Mouse (Mus musculus) forebrain, postnatal 0 days (tissue): ENCODE measurements around the gene Afg1l. TPM values are rescaled to one million over a fixed set of nuclear protein-coding genes. Genes with fewer than 3 reads are reported as not detected.

Experiments
- ATAC-seq: fragments of 200-750 bp; cut with Nextera tagmentation; 2 replicates; pipeline ENCODE4 v1.8.0; 2017; ENCODE audit warnings: mild to moderate bottlenecking, moderate library complexity
- DNase-seq: peaks from one replicate; pipeline ENCODE4 v3.0.0-alpha.2; 2015
- H3K27ac ChIP-seq: fragments of 300-500 bp; sonication (generic); 2 replicates; pipeline ENCODE4 v1.5.1; 2014; ENCODE audit warnings: low read depth, mild to moderate bottlenecking, antibody characterized with exemption, low read length, moderate library complexity, mixed read lengths
- H3K27me3 ChIP-seq: fragments of 300-500 bp; sonication (generic); 2 replicates; pipeline ENCODE4 v1.6.1; 2014; ENCODE audit warnings: mild to moderate bottlenecking, low read length, mixed read lengths; ENCODE audit not compliant: insufficient read depth
- H3K36me3 ChIP-seq: fragments of 300-500 bp; sonication (generic); 2 replicates; pipeline ENCODE4 v1.6.1; 2014; ENCODE audit warnings: mild to moderate bottlenecking, moderate library complexity; ENCODE audit not compliant: insufficient read depth
- H3K4me1 ChIP-seq: fragments of 300-500 bp; sonication (generic); 2 replicates; pipeline ENCODE4 v1.6.1; 2014; ENCODE audit warnings: antibody characterized with exemption; ENCODE audit not compliant: insufficient read depth
- H3K4me2 ChIP-seq: fragments of 300-500 bp; sonication (generic); 2 replicates; pipeline ENCODE4 v1.6.1; 2014; ENCODE audit warnings: low read depth, mild to moderate bottlenecking, moderate library complexity
- H3K4me3 ChIP-seq: fragments of 300-500 bp; sonication (generic); 2 replicates; pipeline ENCODE4 v1.5.1; 2014; ENCODE audit warnings: low read depth, low read length, mixed read lengths
- H3K9ac ChIP-seq: fragments of 300-500 bp; sonication (generic); 2 replicates; pipeline ENCODE4 v1.6.1; 2014; ENCODE audit warnings: mild to moderate bottlenecking
- H3K9me3 ChIP-seq: fragments of 300-500 bp; sonication (generic); 2 replicates; pipeline ENCODE4 v1.6.1; 2016; ENCODE audit warnings: low read length
- CTCF ChIP-seq: sonication (generic); IDR thresholded peaks from 2 replicates; pipeline ENCODE4 v1.5.1; 2016; ENCODE audit warnings: antibody characterized with exemption, control low read depth, low read depth
- WGBS: fragments of 180-500 bp; shearing (Covaris S2); extraction: QIAGEN DNeasy Blood & Tissue Kit; methylation state at CpG from one replicate; pipeline ENCODE4 v1.1.7; 2014; 5-methylcytosine and 5-hydroxymethylcytosine counted together
- polyA plus RNA-seq: library from polyadenylated mRNA; unstranded; fragments of >200 nt; fragmentation: Nextera tagmentation; extraction: Ambion mirVana; gene quantifications from 2 replicates; pipeline ENCODE4 v1.2.1, GENCODE M21; 2015
- total RNA-seq: library from RNA; depleted of rRNA; stranded (reverse); fragments of >200 nt; gene quantifications from 2 replicates; pipeline ENCODE4 v1.2.3, GENCODE M21; 2014

Gene Afg1l
- total and polyA plus RNA-seq, 2 experiments from 2014 or later: 6.8 to 6.9 TPM

DNA sequence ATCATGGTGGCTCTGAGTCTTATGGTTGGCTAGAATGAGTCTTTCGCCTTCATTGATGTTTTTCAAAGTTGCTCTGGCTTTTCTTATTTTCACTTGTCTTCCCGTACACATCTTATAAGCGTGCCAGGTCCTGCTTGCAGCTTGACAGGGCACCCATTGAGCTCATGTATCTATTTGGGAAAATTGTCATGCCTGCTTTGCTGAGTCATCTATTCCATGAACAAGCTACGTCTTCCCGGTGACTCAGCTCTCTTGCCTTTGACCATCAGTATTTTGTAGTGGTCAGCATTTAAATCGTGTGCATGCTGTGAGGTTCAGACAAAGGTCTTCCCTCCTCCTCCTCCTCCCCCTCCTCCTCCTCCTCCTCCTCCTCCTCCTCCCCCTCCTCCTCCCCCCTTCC lies 178.9 kb downstream of the Afg1l start:
- no peak for ATAC-seq
- no peak for DNase-seq
- 81% methylated on average over 6 of the region's 6 CpGs for WGBS
- H3K4me1 ChIP-seq: no peaks in the 10 kb centered on the region
- H3K9ac ChIP-seq: no peak overlapping the region
- TF ChIP-seq CTCF: no peak
- no peak overlapping the region for H3K4me3 ChIP-seq
- H3K4me2 ChIP-seq: no peak overlapping the region
- no peaks in the 10 kb centered on the region for H3K36me3 ChIP-seq
- H3K27ac ChIP-seq: no peak overlapping the region
- H3K9me3 ChIP-seq: no peaks in the 10 kb centered on the region
- H3K27me3 ChIP-seq: no peaks in the 10 kb centered on the region

DNA sequence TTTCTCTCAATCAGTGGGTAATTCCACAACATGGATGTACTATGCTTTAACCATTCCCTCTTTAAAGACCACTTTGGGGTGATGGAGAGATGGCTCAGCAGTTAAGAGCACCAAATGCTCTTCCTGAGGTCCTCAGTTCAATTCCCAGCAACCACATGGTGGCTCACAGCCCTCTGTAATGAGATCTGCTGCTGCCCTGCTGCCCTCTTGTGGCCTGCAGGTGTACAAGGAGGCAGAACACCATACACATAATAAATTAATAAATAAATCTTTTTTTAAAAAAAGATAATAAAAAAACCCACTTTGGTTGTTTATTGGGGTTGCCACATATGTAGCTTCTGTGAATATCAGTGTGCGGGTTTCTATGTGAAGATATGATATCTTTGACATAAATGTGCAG lies 180.4 kb downstream of the Afg1l start:
- no peak for ATAC-seq
- no peak overlapping the region for H3K4me3 ChIP-seq
- no peak overlapping the region for H3K27ac ChIP-seq
- WGBS: 94% methylated on average over 1 of the region's 1 CpGs
- H3K36me3 ChIP-seq: no peaks in the 10 kb centered on the region
- TF ChIP-seq CTCF: peak; percentile 26
- no peaks in the 10 kb centered on the region for H3K9me3 ChIP-seq
- H3K4me1 ChIP-seq: no peaks in the 10 kb centered on the region
- H3K9ac ChIP-seq: no peak overlapping the region
- no peak for DNase-seq
- H3K4me2 ChIP-seq: no peak overlapping the region
- H3K27me3 ChIP-seq: no peaks in the 10 kb centered on the region

GRCm38 (mm10) chr10:42297109-42297508 lies 181.3 kb downstream of the Afg1l start:
- H3K4me2 ChIP-seq: no peak overlapping the region
- ATAC-seq: no peak

GRCm38 (mm10) chr10:42296559-42296958 lies 181.8 kb downstream of the Afg1l start:
- H3K27ac ChIP-seq: no peak overlapping the region
- ATAC-seq (0 out of 2 replicates have a peak, but pooled peaks have one; percentile 9), DNase-seq (no peak)
- TF ChIP-seq CTCF: peak; percentile 10; the same call in 1 of the 2 replicates
- H3K27me3 ChIP-seq: no peaks in the 10 kb centered on the region
- no peaks in the 10 kb centered on the region for H3K9me3 ChIP-seq
- H3K4me1 ChIP-seq: no peaks in the 10 kb centered on the region
- H3K4me3 ChIP-seq: no peak overlapping the region
- WGBS: 47% methylated on average over 4 of the region's 4 CpGs
- no peak overlapping the region for H3K9ac ChIP-seq
- no peaks in the 10 kb centered on the region for H3K36me3 ChIP-seq
- no peak overlapping the region for H3K4me2 ChIP-seq

More at GRCm38 (mm10) chr10:42297109-42297508, 181.3 kb downstream of the Afg1l start:
- Histone ChIP-seq H3K4me1 (no peaks in the 10 kb centered on the region), H3K27me3 (no peaks in the 10 kb centered on the region), H3K4me3 (no peak overlapping the region), H3K9ac (no peak overlapping the region), H3K27ac (no peak overlapping the region), H3K9me3 (no peaks in the 10 kb centered on the region), H3K36me3 (no peaks in the 10 kb centered on the region)
- WGBS: 84% methylated on average over 2 of the region's 2 CpGs
- peak; percentile 38 for TF ChIP-seq CTCF
- DNase-seq: no peak

DNA sequence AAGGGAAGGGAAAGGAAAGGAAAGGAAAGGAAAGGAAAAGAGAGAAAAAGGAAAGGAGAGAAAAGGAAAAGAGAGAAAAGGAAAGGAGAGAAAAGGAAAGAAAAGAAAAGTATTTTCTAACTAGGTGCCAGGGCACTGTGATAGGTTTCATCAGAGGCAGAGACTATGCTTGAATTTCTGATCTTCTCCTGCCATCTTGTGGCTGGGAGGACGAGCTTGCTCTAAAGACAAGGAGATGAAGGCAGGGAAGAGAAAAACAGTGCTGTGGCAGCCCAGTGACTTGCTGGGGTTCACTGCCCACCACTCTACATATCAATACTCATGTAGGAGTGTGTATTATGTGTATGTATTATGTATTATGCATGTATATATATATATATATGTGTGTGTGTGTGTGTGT lies 183.3 kb downstream of the Afg1l start:
- no peaks in the 10 kb centered on the region for H3K27me3 ChIP-seq
- H3K9ac ChIP-seq: no peak overlapping the region
- H3K27ac ChIP-seq: no peak overlapping the region
- H3K4me2 ChIP-seq: no peak overlapping the region
- no peaks in the 10 kb centered on the region for H3K36me3 ChIP-seq
- no peak overlapping the region for H3K4me3 ChIP-seq
- no peaks in the 10 kb centered on the region for H3K4me1 ChIP-seq
- H3K9me3 ChIP-seq: no peaks in the 10 kb centered on the region
- ATAC-seq (peak; percentile 85), DNase-seq (peak; percentile 79)
- TF ChIP-seq CTCF: peak; percentile 87
- WGBS: 14% methylated on average over 1 of the region's 1 CpGs

DNA sequence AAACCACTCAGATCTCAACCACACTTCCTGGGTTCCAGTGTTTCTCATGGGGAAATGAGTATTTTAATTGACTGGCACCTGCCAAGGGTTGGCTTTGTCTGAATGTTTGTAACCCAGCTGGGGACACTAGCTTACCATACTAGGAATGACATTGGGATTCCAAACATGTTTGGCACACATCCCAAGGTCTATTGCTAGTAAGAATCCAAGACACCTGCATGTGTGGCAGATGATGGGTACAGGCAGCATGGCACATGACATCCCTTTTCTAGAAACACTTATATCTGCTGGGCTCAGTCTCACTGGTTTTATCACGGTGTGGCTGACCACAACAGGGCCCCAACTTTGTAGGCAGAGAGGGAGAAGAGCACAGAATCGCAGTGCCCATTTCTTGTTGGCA lies 184.0 kb downstream of the Afg1l start:
- WGBS: 68% methylated on average over 2 of the region's 2 CpGs

GRCm38 (mm10) chr10:42293877-42294276 lies 184.5 kb downstream of the Afg1l start:
- 72% methylated on average over 4 of the region's 4 CpGs for WGBS

More for the DNA sequence above, 184.0 kb downstream of the Afg1l start:
- Histone ChIP-seq H3K27ac (no peak overlapping the region), H3K27me3 (no peaks in the 10 kb centered on the region), H3K36me3 (no peaks in the 10 kb centered on the region), H3K4me3 (no peak overlapping the region), H3K9ac (no peak overlapping the region), H3K4me1 (no peaks in the 10 kb centered on the region), H3K9me3 (no peaks in the 10 kb centered on the region), H3K4me2 (no peak overlapping the region)
- no peak for TF ChIP-seq CTCF
- DNase-seq (no peak), ATAC-seq (no peak)

More at GRCm38 (mm10) chr10:42293877-42294276, 184.5 kb downstream of the Afg1l start:
- no peaks in the 10 kb centered on the region for H3K27me3 ChIP-seq
- no peak for TF ChIP-seq CTCF
- DNase-seq: no peak
- ATAC-seq: no peak
- H3K4me3 ChIP-seq: no peak overlapping the region
- no peaks in the 10 kb centered on the region for H3K9me3 ChIP-seq
- H3K4me2 ChIP-seq: no peak overlapping the region
- H3K36me3 ChIP-seq: no peaks in the 10 kb centered on the region
- no peak overlapping the region for H3K27ac ChIP-seq
- H3K9ac ChIP-seq: no peak overlapping the region
- H3K4me1 ChIP-seq: no peaks in the 10 kb centered on the region
